Mouse (Mus musculus): ENCODE measurements around the gene Slitrk1.

Slitrk1 gene

DNA sequence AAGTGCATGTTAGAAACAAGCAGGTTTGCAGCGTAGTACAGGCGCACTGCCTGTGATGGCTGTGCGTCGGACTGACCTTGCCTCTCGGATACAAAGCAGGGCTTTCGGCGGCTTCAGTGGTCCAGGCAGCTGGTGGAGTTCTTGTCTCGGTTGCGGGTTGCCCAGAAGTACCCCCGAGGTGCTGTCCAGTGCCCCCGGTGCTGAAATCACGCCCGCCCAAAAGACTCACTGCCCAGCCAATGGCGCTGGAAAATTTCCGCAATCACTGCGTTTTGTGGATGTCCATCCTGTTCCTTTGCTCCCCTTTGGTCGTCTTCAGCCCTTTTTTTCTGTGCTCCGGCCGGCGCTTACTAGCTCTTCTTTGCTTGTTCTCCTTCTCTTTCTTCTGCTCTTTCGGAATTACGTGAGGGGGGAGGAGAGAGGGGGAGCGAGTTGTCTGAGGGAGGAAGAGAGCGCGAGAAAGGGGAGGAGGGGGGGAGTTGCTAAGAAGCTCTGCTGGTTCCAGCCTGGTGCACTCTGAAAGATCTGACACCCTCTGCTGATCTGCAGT lies at the start of gene Slitrk1:
TSS of gene Slitrk1 (minus strand) at position 445 of the 550 bp plus-strand sequence.
- peak in 1 of 2 experiments; percentile 51 for DNase-seq (ENCODE audit: inconsistent age in 2 of 2, low spot score in 1 of 2)

GRCm38 (mm10) chr14:108935777-108936176 lies 21.8 kb upstream of the Slitrk1 start:
- no peak for DNase-seq (ENCODE audit: inconsistent age in 2 of 2, low spot score in 1 of 2)

- DNase-seq (ENCODE audit: inconsistent age in 2 of 2, low spot score in 1 of 2) = no peak
These were observed 378 bp upstream of the Slitrk1 start for GRCm38 (mm10) chr14:108914336-108914735.

GRCm38 (mm10) chr14:108912876-108913490 lies 975 bp downstream of the Slitrk1 start:
- no peak for DNase-seq (ENCODE audit: inconsistent age in 2 of 2, low spot score in 1 of 2)

GRCm38 (mm10) chr14:108912021-108912875 lies 1.7 kb downstream of the Slitrk1 start:
- peak in 1 of 2 experiments; percentile 22 for DNase-seq (ENCODE audit: inconsistent age in 2 of 2, low spot score in 1 of 2)

- peak in 1 of 2 experiments; percentile 27 for DNase-seq (ENCODE audit: inconsistent age in 2 of 2, low spot score in 1 of 2)
These were observed 2.7 kb downstream of the Slitrk1 start for GRCm38 (mm10) chr14:108911138-108911841.

GRCm38 (mm10) chr14:108910449-108911137 lies 3.4 kb downstream of the Slitrk1 start:
- DNase-seq (ENCODE audit: inconsistent age in 2 of 2, low spot score in 1 of 2) = no peak

- DNase-seq (ENCODE audit: inconsistent age in 2 of 2, low spot score in 1 of 2) = no peak
These were observed 4.5 kb downstream of the Slitrk1 start for GRCm38 (mm10) chr14:108909336-108909953.

- DNase-seq (ENCODE audit: inconsistent age in 2 of 2, low spot score in 1 of 2) = no peak
These were observed 15.4 kb downstream of the Slitrk1 start for GRCm38 (mm10) chr14:108898601-108899000.

- DNase-seq (ENCODE audit: inconsistent age in 2 of 2, low spot score in 1 of 2) = no peak
These were observed 18.5 kb downstream of the Slitrk1 start for GRCm38 (mm10) chr14:108895456-108895855.

- peak; percentile 68 to 77 for DNase-seq (ENCODE audit: inconsistent age in 2 of 2, low spot score in 1 of 2)
These were observed 46.1 kb downstream of the Slitrk1 start for GRCm38 (mm10) chr14:108867816-108868215.

DNA sequence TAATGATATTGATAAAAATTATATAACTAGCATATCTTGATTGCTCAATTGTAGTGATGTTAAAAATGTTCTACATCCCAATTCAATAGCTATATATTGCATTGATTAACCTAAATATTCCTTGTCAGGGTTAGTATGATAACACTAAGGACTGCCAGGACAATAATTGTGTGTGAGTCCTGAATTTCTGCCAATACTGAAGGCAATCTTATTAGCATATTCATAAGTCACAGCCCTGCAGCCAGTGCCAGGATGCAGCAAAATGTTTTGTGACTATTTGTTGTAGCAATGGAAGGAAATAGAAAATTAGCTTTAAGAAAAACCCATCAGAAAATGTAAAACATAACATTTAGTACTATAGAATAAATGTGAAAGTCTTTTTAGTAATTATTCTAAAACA lies 49.3 kb downstream of the Slitrk1 start:
- DNase-seq (ENCODE audit: inconsistent age in 2 of 2, low spot score in 1 of 2) = no peak

DNA sequence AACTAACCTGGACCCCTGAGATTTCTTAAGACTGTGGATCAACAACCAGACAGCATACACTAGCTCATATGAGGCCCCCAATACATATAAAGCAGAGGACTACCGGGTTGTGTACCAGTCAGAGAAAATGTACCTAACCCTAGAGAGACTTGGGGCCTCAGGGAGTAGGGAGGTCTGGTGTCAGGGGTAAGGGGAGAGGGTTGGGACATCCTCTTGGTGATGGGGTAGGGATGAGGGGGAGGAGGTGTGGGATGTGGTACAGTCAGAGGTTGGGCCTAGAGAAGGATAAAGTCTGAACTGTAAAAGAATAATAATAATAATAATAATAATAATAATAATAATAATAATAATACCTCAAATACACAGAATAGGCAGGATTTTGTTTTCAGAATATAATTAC lies 54.6 kb downstream of the Slitrk1 start:
- no peak for DNase-seq (ENCODE audit: inconsistent age in 2 of 2, low spot score in 1 of 2)

All from adrenal gland, adult (tissue).